Mouse (Mus musculus) heart, embryonic 11.5 days (tissue): Measurements from ENCODE around the gene Cadm1. TPM values are rescaled to one million over a fixed set of nuclear protein-coding genes. Genes with fewer than 3 reads are reported as not detected.

Experiments used
- ATAC-seq: fragments of 200-750 bp; cut with Nextera tagmentation; replicated peaks from 2 replicates; pipeline ENCODE4 v1.8.0; 2017; ENCODE audit warnings: moderate library complexity; ENCODE audit not compliant: insufficient number of reproducible peaks, low FRiP score, low TSS enrichment
- H3K27ac ChIP-seq: fragments of 300-500 bp; sonication (generic); 2 replicates; pipeline ENCODE4 v1.5.1; 2014; ENCODE audit warnings: mild to moderate bottlenecking, low read depth, low read length
- H3K27me3 ChIP-seq: fragments of 300-500 bp; sonication (generic); 2 replicates; pipeline ENCODE4 v1.6.1; 2014; ENCODE audit warnings: mild to moderate bottlenecking, low read length, mixed read lengths; ENCODE audit not compliant: control insufficient read depth, insufficient read depth
- H3K36me3 ChIP-seq: fragments of 300-500 bp; sonication (generic); 2 replicates; pipeline ENCODE4 v1.6.1; 2014; ENCODE audit warnings: mild to moderate bottlenecking, low read length, moderate library complexity, mixed read lengths; ENCODE audit not compliant: control insufficient read depth, insufficient read depth
- H3K4me1 ChIP-seq: fragments of 300-500 bp; sonication (generic); 2 replicates; pipeline ENCODE4 v1.6.1; 2014; ENCODE audit warnings: low read length; ENCODE audit not compliant: control insufficient read depth, insufficient read depth
- H3K4me2 ChIP-seq: fragments of 300-500 bp; sonication (generic); 2 replicates; pipeline ENCODE4 v1.6.1; 2014; ENCODE audit warnings: mild to moderate bottlenecking, moderate library complexity
- H3K4me3 ChIP-seq: fragments of 300-500 bp; sonication (generic); 2 replicates; pipeline ENCODE4 v1.5.1; 2014; ENCODE audit warnings: low read depth, low read length
- H3K9ac ChIP-seq: fragments of 300-500 bp; sonication (generic); 2 replicates; pipeline ENCODE4 v1.6.1; 2014; ENCODE audit warnings: mild to moderate bottlenecking, low read depth, low read length, moderate library complexity
- H3K9me3 ChIP-seq: fragments of 300-500 bp; sonication (generic); replicated peaks from 2 replicates; pipeline ENCODE4 v1.6.1; 2016; ENCODE audit warnings: low read length; ENCODE audit not compliant: control insufficient read depth
- WGBS: fragments of 180-500 bp; shearing (Covaris S2); extraction: QIAGEN DNeasy Blood & Tissue Kit; methylation state at CpG from one replicate; pipeline ENCODE4 v1.1.7; 2014; ENCODE audit not compliant: insufficient replicate concordance; 5-methylcytosine and 5-hydroxymethylcytosine counted together
- polyA plus RNA-seq: library from polyadenylated mRNA; unstranded; fragments of >200 nt; fragmentation: Nextera tagmentation; extraction: Ambion mirVana; gene quantifications from 2 replicates; pipeline ENCODE4 v1.2.1, GENCODE M21; 2014

Gene Cadm1
- polyA plus RNA-seq, 1 experiment from 2014 or later, result 30.3 TPM

- H3K4me2 ChIP-seq, result no peak overlapping the region
- H3K36me3 ChIP-seq, result no peaks in the 10 kb centered on the region
- WGBS, result 82% methylated on average over 8 of the region's 8 CpGs
- ATAC-seq, result no peak
- no peak overlapping the region for H3K4me3 ChIP-seq
- no peaks in the 10 kb centered on the region for H3K9me3 ChIP-seq
- H3K9ac ChIP-seq, result no peak overlapping the region
- no peaks in the 10 kb centered on the region for H3K4me1 ChIP-seq
- H3K27me3 ChIP-seq, result no peaks in the 10 kb centered on the region
- H3K27ac ChIP-seq, result no peak overlapping the region
These were observed 326.3 kb downstream of the Cadm1 start for GRCm38 (mm10) chr9:47856311-47856710.

GRCm38 (mm10) chr9:47857235-47857634 is 327.3 kb downstream of the Cadm1 start:
- Histone ChIP-seq H3K27ac (no peak overlapping the region), H3K36me3 (no peaks in the 10 kb centered on the region), H3K9me3 (no peaks in the 10 kb centered on the region), H3K4me1 (0 out of 2 replicates have a peak, but pooled peaks cover 6% of the 10 kb centered on the region), H3K4me3 (no peak overlapping the region), H3K4me2 (no peak overlapping the region), H3K27me3 (no peaks in the 10 kb centered on the region), H3K9ac (no peak overlapping the region)
- no peak for ATAC-seq
- WGBS, result 72% methylated on average over 7 of the region's 7 CpGs

DNA sequence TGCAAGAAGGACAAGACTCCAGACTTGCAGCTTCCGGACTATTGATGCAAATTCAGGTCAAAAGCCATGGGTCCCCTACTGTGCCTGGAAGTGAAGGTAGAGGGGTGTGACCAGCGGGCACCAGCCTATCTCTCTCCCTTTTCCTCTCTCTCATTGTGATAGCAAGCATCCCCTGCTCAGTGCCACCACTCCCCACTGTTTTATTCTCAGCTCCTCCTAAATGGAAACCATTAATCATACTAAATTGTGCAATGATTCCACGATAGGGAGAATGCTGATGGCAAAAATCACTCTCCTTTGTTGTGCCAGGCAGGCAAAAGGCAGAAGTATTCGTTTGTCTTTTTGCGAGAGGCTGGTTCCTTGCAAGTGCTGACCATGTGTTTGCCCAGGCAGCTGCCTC is 328.2 kb downstream of the Cadm1 start:
- Histone ChIP-seq H3K4me2 (no peak overlapping the region), H3K4me1 (0 out of 2 replicates have a peak, but pooled peaks cover 6% of the 10 kb centered on the region), H3K9me3 (no peaks in the 10 kb centered on the region), H3K27ac (no peak overlapping the region), H3K9ac (no peak overlapping the region), H3K27me3 (no peaks in the 10 kb centered on the region), H3K36me3 (no peaks in the 10 kb centered on the region), H3K4me3 (no peak overlapping the region)
- no peak for ATAC-seq
- WGBS, result 67% methylated on average over 5 of the region's 5 CpGs

GRCm38 (mm10) chr9:47858778-47859395 is 328.9 kb downstream of the Cadm1 start:
- Histone ChIP-seq H3K4me1 (0 out of 2 replicates have a peak, but pooled peaks cover 6% of the 10 kb centered on the region), H3K27me3 (no peaks in the 10 kb centered on the region), H3K4me2 (no peak overlapping the region), H3K9me3 (no peaks in the 10 kb centered on the region), H3K9ac (no peak overlapping the region), H3K4me3 (no peak overlapping the region), H3K36me3 (no peaks in the 10 kb centered on the region), H3K27ac (no peak overlapping the region)
- ATAC-seq, result no peak
- WGBS, result 79% methylated on average over 10 of the region's 10 CpGs

DNA sequence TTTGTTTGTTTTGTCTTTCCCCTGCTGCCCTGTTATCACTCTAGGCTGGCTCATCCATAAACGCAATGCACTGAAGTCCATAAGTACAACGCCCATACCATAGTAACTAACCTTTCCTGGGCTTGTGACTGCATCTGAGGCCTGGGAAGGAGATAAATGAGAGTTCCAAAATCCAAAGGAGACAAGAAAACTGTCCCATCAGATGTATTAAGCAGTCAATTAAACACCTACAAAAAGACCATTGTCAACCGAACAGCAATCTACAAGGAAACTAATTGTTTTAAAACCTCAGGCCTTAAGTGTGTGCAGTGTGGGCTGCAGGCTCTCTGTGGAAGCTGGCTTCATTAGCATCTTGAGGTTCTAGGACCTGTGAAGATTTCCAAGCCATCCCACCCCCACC is 331.0 kb downstream of the Cadm1 start:
- 0 out of 2 replicates have a peak, but pooled peaks cover 6% of the 10 kb centered on the region for H3K4me1 ChIP-seq
- no peaks in the 10 kb centered on the region for H3K9me3 ChIP-seq
- no peaks in the 10 kb centered on the region for H3K36me3 ChIP-seq
- WGBS, result 64% methylated on average over 3 of the region's 3 CpGs
- ATAC-seq, result no peak
- H3K4me3 ChIP-seq, result no peak overlapping the region
- H3K9ac ChIP-seq, result no peak overlapping the region
- peaks cover 5% of the 10 kb centered on the region; the same call in 1 of the 2 replicates for H3K27me3 ChIP-seq
- H3K4me2 ChIP-seq, result no peak overlapping the region
- H3K27ac ChIP-seq, result no peak overlapping the region

DNA sequence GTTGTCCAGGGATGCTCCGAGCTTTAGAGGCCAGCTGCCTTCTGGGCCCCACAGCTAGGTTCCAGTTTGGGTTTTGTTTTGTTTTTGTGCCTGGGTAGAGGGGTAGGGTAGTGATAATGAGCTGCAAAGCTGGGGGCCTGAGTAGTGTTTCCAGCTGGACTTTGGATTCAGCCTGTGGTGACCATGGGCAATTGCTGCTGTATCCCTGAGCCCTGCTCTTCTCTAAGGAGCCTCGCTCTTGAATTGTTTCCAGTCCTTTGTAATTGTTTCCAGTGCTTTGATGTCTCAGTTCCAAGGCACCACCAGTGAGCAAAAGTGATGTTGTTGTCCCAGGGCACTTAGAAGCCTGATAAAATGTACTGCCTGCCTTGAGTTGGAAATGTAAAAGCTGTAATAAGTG is 331.8 kb downstream of the Cadm1 start:
- no peak overlapping the region for H3K4me2 ChIP-seq
- no peaks in the 10 kb centered on the region for H3K36me3 ChIP-seq
- H3K27me3 ChIP-seq, result peaks cover 5% of the 10 kb centered on the region; the same call in 1 of the 2 replicates
- no peak overlapping the region for H3K27ac ChIP-seq
- 58% methylated on average over 2 of the region's 2 CpGs for WGBS
- H3K9ac ChIP-seq, result no peak overlapping the region
- no peak overlapping the region for H3K4me3 ChIP-seq
- 0 out of 2 replicates have a peak, but pooled peaks cover 6% of the 10 kb centered on the region for H3K4me1 ChIP-seq
- H3K9me3 ChIP-seq, result no peaks in the 10 kb centered on the region
- ATAC-seq, result no peak

GRCm38 (mm10) chr9:47866001-47866400 is 336.0 kb downstream of the Cadm1 start:
- peaks cover 5% of the 10 kb centered on the region; the same call in 1 of the 2 replicates for H3K27me3 ChIP-seq
- WGBS, result 56% methylated on average over 1 of the region's 1 CpGs
- H3K4me1 ChIP-seq, result 0 out of 2 replicates have a peak, but pooled peaks cover 6% of the 10 kb centered on the region
- no peaks in the 10 kb centered on the region for H3K36me3 ChIP-seq
- H3K9me3 ChIP-seq, result no peaks in the 10 kb centered on the region
- no peak overlapping the region for H3K4me2 ChIP-seq
- no peak overlapping the region for H3K27ac ChIP-seq
- no peak overlapping the region for H3K9ac ChIP-seq
- ATAC-seq, result no peak
- no peak overlapping the region for H3K4me3 ChIP-seq

DNA sequence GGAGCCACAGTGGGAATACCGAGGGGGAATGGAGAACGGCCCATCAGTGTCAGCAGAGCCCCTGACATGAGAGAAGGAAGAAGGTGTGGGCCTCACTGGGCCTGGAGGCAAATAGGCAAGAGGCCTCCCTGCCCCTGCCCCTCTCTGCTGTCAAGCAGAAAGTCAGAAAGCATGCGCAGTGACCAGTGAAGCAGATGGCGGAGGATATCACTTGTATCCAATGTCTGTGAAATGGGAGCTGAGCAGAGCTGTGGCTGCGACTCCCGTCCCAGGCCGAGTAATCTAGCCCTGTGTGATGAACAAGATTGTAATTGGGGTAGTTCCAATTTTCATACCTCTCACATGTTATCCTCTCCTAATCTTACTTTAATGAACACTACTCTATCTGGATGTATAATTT is 337.5 kb downstream of the Cadm1 start:
- Histone ChIP-seq H3K4me1 (no peaks in the 10 kb centered on the region), H3K27me3 (peaks cover 5% of the 10 kb centered on the region; the same call in 1 of the 2 replicates), H3K9ac (no peak overlapping the region), H3K4me3 (no peak overlapping the region), H3K27ac (no peak overlapping the region), H3K9me3 (no peaks in the 10 kb centered on the region), H3K36me3 (no peaks in the 10 kb centered on the region), H3K4me2 (no peak overlapping the region)
- 72% methylated on average over 7 of the region's 7 CpGs for WGBS
- no peak for ATAC-seq

GRCm38 (mm10) chr9:47869661-47870060 is 339.7 kb downstream of the Cadm1 start:
- Histone ChIP-seq H3K4me2 (no peak overlapping the region), H3K27me3 (peaks cover 5% of the 10 kb centered on the region; the same call in 1 of the 2 replicates), H3K4me3 (no peak overlapping the region), H3K27ac (no peak overlapping the region), H3K4me1 (no peaks in the 10 kb centered on the region), H3K9me3 (no peaks in the 10 kb centered on the region), H3K9ac (no peak overlapping the region), H3K36me3 (no peaks in the 10 kb centered on the region)
- ATAC-seq, result no peak
- 81% methylated on average over 5 of the region's 5 CpGs for WGBS
